Mouse (Mus musculus) ES-Bruce4 (cell line): ENCODE data around the gene Gprc5b. TPM values are rescaled to one million over a fixed set of nuclear protein-coding genes. Genes with fewer than 3 reads are reported as not detected.

Source experiments
- H3K27ac ChIP-seq: 2 replicates; pipeline ENCODE4 v1.5.1; 2012; ENCODE audit warnings: low read length, inconsistent platforms; ENCODE audit not compliant: insufficient read depth
- H3K27me3 ChIP-seq: 2 replicates; pipeline ENCODE4 v1.6.1; 2012; ENCODE audit warnings: mild to moderate bottlenecking, low read length, inconsistent platforms; ENCODE audit not compliant: control insufficient read depth, poor library complexity, insufficient read depth, severe bottlenecking
- H3K36me3 ChIP-seq: 2 replicates; pipeline ENCODE4 v1.6.1; 2012; ENCODE audit warnings: inconsistent platforms, mild to moderate bottlenecking, low read length, moderate library complexity; ENCODE audit not compliant: control insufficient read depth, poor library complexity, insufficient read depth, severe bottlenecking
- H3K4me1 ChIP-seq: one replicate; pipeline ENCODE4 v1.8.1; 2011; ENCODE audit warnings: low read length; ENCODE audit not compliant: control insufficient read depth, insufficient read depth
- H3K4me3 ChIP-seq: 2 replicates; pipeline ENCODE4 v1.5.1; 2011; ENCODE audit warnings: low read depth, mild to moderate bottlenecking, low read length
- H3K9ac ChIP-seq: 2 replicates; pipeline ENCODE4 v1.6.1; 2012; ENCODE audit warnings: low read depth, mild to moderate bottlenecking, inconsistent platforms; ENCODE audit not compliant: poor library complexity, severe bottlenecking
- H3K9me3 ChIP-seq: replicated peaks from 2 replicates; pipeline ENCODE4 v1.6.1; 2012; ENCODE audit warnings: mild to moderate bottlenecking, low read length, inconsistent platforms; ENCODE audit not compliant: control insufficient read depth, poor library complexity, insufficient read depth, severe bottlenecking
- CTCF ChIP-seq: IDR thresholded peaks from one replicate; pipeline ENCODE4 v1.8.1; 2011; ENCODE audit warnings: low read depth, low read length
- EP300 ChIP-seq: IDR thresholded peaks from 2 replicates; pipeline ENCODE4 v1.6.1; 2011; ENCODE audit warnings: low read depth, low read length; ENCODE audit not compliant: insufficient read depth
- POLR2A ChIP-seq: IDR thresholded peaks from one replicate; pipeline ENCODE4 v1.8.1; 2011; ENCODE audit warnings: low read length; ENCODE audit not compliant: insufficient read depth
- polyA plus RNA-seq: library from polyadenylated mRNA; stranded (reverse); fragments of >200 nt; gene quantifications from 2 replicates; pipeline ENCODE4 v1.2.4, GENCODE M21; 2011; ENCODE audit warnings: low read depth; ENCODE audit not compliant: missing spikeins, insufficient read depth, insufficient read length

Gene Gprc5b
- polyA plus RNA-seq, 1 experiment = 15.7 TPM

DNA sequence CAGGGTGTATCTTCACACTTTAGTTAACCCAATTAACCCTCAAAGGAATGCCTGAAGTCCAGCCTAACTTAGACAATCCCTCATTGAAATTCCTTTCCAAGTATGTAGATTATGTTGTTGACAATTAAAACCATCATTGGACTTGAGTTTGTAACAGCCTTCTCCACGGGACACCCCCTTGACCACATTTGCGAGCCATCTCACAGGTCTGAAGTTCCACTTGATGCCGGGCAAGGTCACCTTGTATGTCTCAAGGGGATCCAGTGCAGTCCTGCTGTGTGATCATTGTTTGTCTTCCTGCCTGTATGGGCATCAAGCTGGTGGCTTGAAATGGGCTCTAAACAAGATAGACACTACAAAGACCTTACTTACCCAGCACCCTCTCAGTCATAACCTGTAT is 26.1 kb downstream of the Gprc5b start:
- Histone ChIP-seq H3K36me3 (no peaks in the 10 kb centered on the region), H3K27me3 (no peaks in the 10 kb centered on the region), H3K4me3 (no peak overlapping the region), H3K4me1 (peaks cover 4% of the 10 kb centered on the region), H3K27ac (no peak overlapping the region), H3K9ac (no peak overlapping the region), H3K9me3 (no peaks in the 10 kb centered on the region)
- TF ChIP-seq POLR2A = no peak
- TF ChIP-seq CTCF = no peak
- peak; percentile 47; the same call in 1 of the 2 replicates for TF ChIP-seq EP300

DNA sequence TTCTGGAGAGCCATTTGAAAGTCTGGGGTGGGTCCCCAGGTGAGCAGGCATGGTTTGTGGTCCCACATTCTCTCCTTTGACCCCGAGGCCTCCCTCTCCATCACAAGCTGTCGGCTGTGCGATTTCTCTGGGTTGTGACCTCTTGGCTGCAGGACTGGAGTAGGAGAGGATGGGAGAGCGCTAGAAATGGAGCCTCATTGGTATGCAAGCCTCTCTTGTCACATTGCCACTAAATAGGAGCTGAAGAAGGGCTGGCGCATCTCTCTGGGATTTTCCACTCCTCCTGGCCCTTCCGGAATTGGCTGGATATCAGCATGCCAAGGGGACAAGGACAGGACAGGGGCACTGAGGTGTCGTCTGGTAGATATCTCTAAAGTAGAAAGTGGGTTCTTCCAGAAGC is 29.8 kb downstream of the Gprc5b start:
- Histone ChIP-seq H3K36me3 (no peaks in the 10 kb centered on the region), H3K27ac (no peak overlapping the region), H3K27me3 (no peaks in the 10 kb centered on the region), H3K4me1 (peaks cover 4% of the 10 kb centered on the region), H3K9ac (no peak overlapping the region), H3K4me3 (no peak overlapping the region), H3K9me3 (no peaks in the 10 kb centered on the region)
- no peak for TF ChIP-seq CTCF
- TF ChIP-seq EP300 = no peak

DNA sequence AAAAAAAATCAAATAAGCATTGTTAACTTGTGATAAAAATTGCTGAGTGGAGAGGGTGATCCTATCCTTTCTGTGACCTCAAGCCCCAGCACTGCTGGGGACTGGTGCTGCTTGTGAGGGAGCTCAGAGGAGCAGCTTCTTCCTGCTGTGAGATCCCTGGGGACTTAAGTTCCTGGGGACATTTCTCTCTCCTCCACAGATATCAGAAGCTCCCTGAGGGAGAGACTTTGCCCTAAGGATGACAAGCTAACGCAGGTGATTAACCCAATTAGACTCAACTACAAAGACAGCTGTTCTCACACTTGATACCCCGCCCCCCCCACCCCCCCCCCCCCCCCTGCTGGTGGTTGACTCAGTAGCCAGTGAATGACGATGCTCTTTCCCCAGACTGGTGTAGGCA is 30.2 kb downstream of the Gprc5b start:
- Histone ChIP-seq H3K27me3 (no peaks in the 10 kb centered on the region), H3K27ac (no peak overlapping the region), H3K9me3 (no peaks in the 10 kb centered on the region), H3K36me3 (no peaks in the 10 kb centered on the region), H3K9ac (no peak overlapping the region), H3K4me1 (peaks cover 4% of the 10 kb centered on the region), H3K4me3 (no peak overlapping the region)
- no peak for TF ChIP-seq EP300
- no peak for TF ChIP-seq POLR2A
- no peak for TF ChIP-seq CTCF

DNA sequence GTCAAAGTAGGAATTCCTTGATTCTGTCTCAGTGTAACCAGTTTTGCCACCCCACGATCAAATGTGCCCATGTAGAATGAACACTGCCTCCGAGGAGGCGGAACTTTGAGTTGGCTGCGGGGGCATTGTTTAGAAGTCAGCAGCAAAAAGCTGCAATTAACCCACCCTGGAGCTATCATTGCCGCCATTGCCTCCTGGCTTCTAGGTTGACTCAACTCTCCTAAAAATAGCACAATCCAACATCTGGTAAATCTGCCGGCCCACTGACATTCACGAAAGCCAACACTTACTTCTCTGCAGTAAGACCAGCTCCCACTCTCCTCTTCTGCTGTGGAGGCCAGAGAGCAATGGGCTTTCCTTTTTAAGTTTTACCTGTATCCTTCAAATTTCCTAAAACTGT is 35.8 kb downstream of the Gprc5b start:
- TF ChIP-seq EP300 = no peak
- no peak for TF ChIP-seq CTCF
- TF ChIP-seq POLR2A = no peak
- H3K9ac ChIP-seq = no peak overlapping the region
- H3K27ac ChIP-seq = no peak overlapping the region
- H3K4me1 ChIP-seq = no peaks in the 10 kb centered on the region
- H3K4me3 ChIP-seq = no peak overlapping the region
- no peaks in the 10 kb centered on the region for H3K36me3 ChIP-seq
- H3K27me3 ChIP-seq = no peaks in the 10 kb centered on the region
- H3K9me3 ChIP-seq = no peaks in the 10 kb centered on the region

DNA sequence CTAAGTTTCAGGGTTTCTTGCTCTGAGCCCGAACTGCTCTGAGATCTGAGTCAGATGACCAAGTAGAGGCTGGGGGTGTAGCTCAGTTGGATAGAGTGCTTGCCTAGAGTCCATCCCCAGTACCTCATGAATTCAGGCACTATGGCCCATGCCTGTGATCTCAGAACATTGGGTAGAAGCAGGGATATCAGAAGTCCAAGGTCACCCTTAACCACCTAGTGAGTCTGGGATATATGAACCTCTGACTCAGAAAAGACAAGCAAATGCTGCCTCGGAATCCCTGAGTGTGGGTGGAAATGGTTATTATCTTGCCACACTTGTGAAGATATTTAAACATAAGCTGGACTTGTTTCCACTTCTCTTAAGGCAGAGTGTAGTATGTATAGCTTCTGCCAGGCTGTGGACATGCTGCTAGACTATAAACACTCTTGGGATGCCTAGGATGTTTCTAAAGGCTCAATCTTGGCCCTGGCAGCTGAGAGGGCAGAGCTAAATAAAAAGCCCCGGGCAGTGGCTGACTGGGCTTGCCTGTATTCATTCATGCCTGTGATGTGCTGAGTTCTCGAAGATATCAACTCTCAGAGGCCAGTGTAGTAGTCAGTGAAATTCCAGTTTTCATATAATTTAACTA is 38.3 kb downstream of the Gprc5b start:
- no peaks in the 10 kb centered on the region for H3K9me3 ChIP-seq
- H3K4me1 ChIP-seq = no peaks in the 10 kb centered on the region
- no peak overlapping the region for H3K27ac ChIP-seq
- H3K9ac ChIP-seq = no peak overlapping the region
- no peaks in the 10 kb centered on the region for H3K27me3 ChIP-seq
- no peaks in the 10 kb centered on the region for H3K36me3 ChIP-seq
- H3K4me3 ChIP-seq = no peak overlapping the region
- TF ChIP-seq POLR2A = no peak
- no peak for TF ChIP-seq EP300
- no peak for TF ChIP-seq CTCF

DNA sequence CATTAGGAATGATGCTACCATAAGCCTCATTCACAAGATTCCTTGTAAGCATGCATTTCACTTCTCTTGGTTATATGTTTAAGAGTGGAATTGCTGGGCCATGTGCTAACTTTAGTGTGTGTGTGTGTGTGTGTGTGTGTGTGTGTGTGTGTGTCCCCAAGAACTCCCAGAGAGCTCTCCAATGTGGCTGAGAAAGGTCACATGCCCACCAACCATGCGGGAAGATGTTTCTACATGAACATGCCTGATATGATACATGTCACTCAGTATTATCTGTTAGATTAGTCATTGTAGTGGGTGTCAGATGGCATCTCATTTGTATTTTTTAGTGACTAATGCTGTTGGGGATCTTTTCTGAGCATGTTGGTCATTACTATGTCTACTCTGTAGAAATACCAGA is 40.0 kb downstream of the Gprc5b start:
- Histone ChIP-seq H3K4me3 (no peak overlapping the region), H3K4me1 (no peaks in the 10 kb centered on the region), H3K9me3 (no peaks in the 10 kb centered on the region), H3K27ac (no peak overlapping the region), H3K9ac (no peak overlapping the region), H3K36me3 (no peaks in the 10 kb centered on the region), H3K27me3 (no peaks in the 10 kb centered on the region)
- TF ChIP-seq POLR2A = no peak
- TF ChIP-seq CTCF = no peak
- no peak for TF ChIP-seq EP300
